Mouse (Mus musculus): ENCODE measurements at regions not wholly inside any gene's neighbourhood (a gene's known extent, or its start where the extent isn't known, plus 50 kb on each side); places are given as distances from the start of the nearest gene placed in this dataset.

GRCm38 (mm10) chr6:55627228-55627627 lies 53.8 kb downstream of the Neurod6 start:
- 70% methylated on average over 5 of the region's 5 CpGs for WGBS
- H3K4me1 ChIP-seq (replicated peaks; ENCODE audit: control insufficient read depth, insufficient read depth, low read length), result no peaks in the 10 kb centered on the region
- H3K27me3 ChIP-seq (replicated peaks; ENCODE audit: control insufficient read depth, insufficient read depth, low read length), result no peaks in the 10 kb centered on the region
- TF ChIP-seq CTCF (IDR thresholded peaks at IDR 0.05; ENCODE audit: low read depth), result no peak
- no peaks in the 10 kb centered on the region for H3K36me3 ChIP-seq (ENCODE audit: control insufficient read depth, insufficient read depth)
- no peak overlapping the region for H3K9ac ChIP-seq (ENCODE audit: low read depth, low read length)
- H3K4me3 ChIP-seq (ENCODE audit: low read depth, low read length), result no peak overlapping the region
- no peak for ATAC-seq
- H3K27ac ChIP-seq (ENCODE audit: low read depth, low read length), result no peak overlapping the region
- H3K4me2 ChIP-seq (replicated peaks; ENCODE audit: low read depth), result no peak overlapping the region
- no peaks in the 10 kb centered on the region for H3K9me3 ChIP-seq (ENCODE audit: control insufficient read depth)

- H3K9me3 ChIP-seq (ENCODE audit: control insufficient read depth), result no peaks in the 10 kb centered on the region
- H3K27me3 ChIP-seq (replicated peaks; ENCODE audit: control insufficient read depth, insufficient read depth, low read length), result no peaks in the 10 kb centered on the region
- H3K4me1 ChIP-seq (replicated peaks; ENCODE audit: control insufficient read depth, insufficient read depth, low read length), result no peaks in the 10 kb centered on the region
- no peaks in the 10 kb centered on the region for H3K36me3 ChIP-seq (ENCODE audit: control insufficient read depth, insufficient read depth)
- H3K27ac ChIP-seq (ENCODE audit: low read depth, low read length), result no peak overlapping the region
- no peak overlapping the region for H3K4me3 ChIP-seq (ENCODE audit: low read depth, low read length)
- H3K9ac ChIP-seq (ENCODE audit: low read depth, low read length), result no peak overlapping the region
- ATAC-seq, result no peak
- H3K4me2 ChIP-seq (replicated peaks; ENCODE audit: low read depth), result no peak overlapping the region
- 70% methylated on average over 3 of the region's 3 CpGs for WGBS
- no peak for TF ChIP-seq CTCF (IDR thresholded peaks at IDR 0.05; ENCODE audit: low read depth)
Measured at GRCm38 (mm10) chr6:55620366-55620765, 60.7 kb downstream of the Neurod6 start.

- TF ChIP-seq CTCF (IDR thresholded peaks at IDR 0.05; ENCODE audit: low read depth), result no peak
- Histone ChIP-seq H3K9me3 (ENCODE audit: control insufficient read depth) (no peaks in the 10 kb centered on the region), H3K36me3 (ENCODE audit: control insufficient read depth, insufficient read depth) (no peaks in the 10 kb centered on the region), H3K4me2 (replicated peaks; ENCODE audit: low read depth) (peak overlapping the region; percentile 39), H3K4me1 (replicated peaks; ENCODE audit: control insufficient read depth, insufficient read depth, low read length) (no peaks in the 10 kb centered on the region), H3K4me3 (ENCODE audit: low read depth, low read length) (peak overlapping the region; percentile 13), H3K9ac (ENCODE audit: low read depth, low read length) (no peak overlapping the region), H3K27ac (ENCODE audit: low read depth, low read length) (no peak overlapping the region), H3K27me3 (replicated peaks; ENCODE audit: control insufficient read depth, insufficient read depth, low read length) (no peaks in the 10 kb centered on the region)
- WGBS, result 43% methylated on average over 13 of the region's 13 CpGs
- ATAC-seq, result no peak
Measured at GRCm38 (mm10) chr6:55617922-55618481, 63.1 kb downstream of the Neurod6 start.

DNA sequence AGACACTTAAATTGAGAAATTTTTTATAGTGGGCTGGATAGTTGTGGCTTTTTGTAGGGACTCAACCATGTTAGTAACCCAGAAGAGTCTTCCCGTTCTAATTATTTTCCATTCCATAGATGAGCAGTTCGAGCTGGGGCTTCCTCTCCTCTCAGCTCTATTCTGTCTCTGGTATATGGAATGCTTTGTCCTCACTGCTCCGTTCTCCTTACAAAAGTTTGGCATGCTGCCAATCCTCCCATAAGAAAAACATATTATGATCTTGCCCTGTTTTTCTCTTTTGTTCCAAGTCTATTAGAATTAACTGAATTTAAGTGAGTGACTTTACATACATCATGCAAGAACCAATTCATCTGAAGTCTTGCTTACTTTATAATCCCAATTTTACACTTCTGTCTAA lies 70.7 kb downstream of the Neurod6 start:
- Histone ChIP-seq H3K4me3 (ENCODE audit: low read depth, low read length) (no peak overlapping the region), H3K36me3 (ENCODE audit: control insufficient read depth, insufficient read depth) (no peaks in the 10 kb centered on the region), H3K4me1 (replicated peaks; ENCODE audit: control insufficient read depth, insufficient read depth, low read length) (no peaks in the 10 kb centered on the region), H3K9ac (ENCODE audit: low read depth, low read length) (no peak overlapping the region), H3K4me2 (replicated peaks; ENCODE audit: low read depth) (no peak overlapping the region), H3K9me3 (ENCODE audit: control insufficient read depth) (no peaks in the 10 kb centered on the region), H3K27me3 (replicated peaks; ENCODE audit: control insufficient read depth, insufficient read depth, low read length) (no peaks in the 10 kb centered on the region), H3K27ac (ENCODE audit: low read depth, low read length) (no peak overlapping the region)
- no peak for ATAC-seq
- TF ChIP-seq CTCF (IDR thresholded peaks at IDR 0.05; ENCODE audit: low read depth), result no peak
- WGBS, result 57% methylated on average over 3 of the region's 3 CpGs

- WGBS, result 73% methylated on average over 1 of the region's 1 CpGs
Measured at GRCm38 (mm10) chr6:55609976-55610375, 71.1 kb downstream of the Neurod6 start.

DNA sequence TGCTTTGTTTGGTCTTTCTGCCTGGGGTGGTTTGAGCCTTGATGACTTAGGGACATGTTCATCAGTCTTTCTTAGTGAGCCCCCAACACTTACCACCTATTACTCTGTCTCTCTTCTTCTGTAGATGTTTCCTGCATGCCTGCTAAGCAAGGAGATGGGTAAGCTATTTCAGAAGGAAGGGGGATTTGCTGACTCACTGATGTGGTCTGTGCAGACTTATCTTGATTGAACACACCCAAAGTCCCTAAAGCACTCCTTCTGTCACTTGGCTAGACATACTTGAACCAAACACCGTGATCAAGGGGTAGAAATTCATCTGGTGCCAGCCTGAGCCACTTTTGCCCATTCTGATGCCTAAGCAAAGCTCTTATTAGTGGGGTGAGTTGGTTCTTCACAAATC lies 72.0 kb downstream of the Neurod6 start:
- no peaks in the 10 kb centered on the region for H3K27me3 ChIP-seq (replicated peaks; ENCODE audit: control insufficient read depth, insufficient read depth, low read length)
- H3K36me3 ChIP-seq (ENCODE audit: control insufficient read depth, insufficient read depth), result no peaks in the 10 kb centered on the region
- H3K9me3 ChIP-seq (ENCODE audit: control insufficient read depth), result no peaks in the 10 kb centered on the region
- H3K4me1 ChIP-seq (replicated peaks; ENCODE audit: control insufficient read depth, insufficient read depth, low read length), result no peaks in the 10 kb centered on the region
- H3K4me3 ChIP-seq (ENCODE audit: low read depth, low read length), result no peak overlapping the region
- WGBS, result 67% methylated on average over 1 of the region's 1 CpGs
- ATAC-seq, result no peak
- no peak overlapping the region for H3K27ac ChIP-seq (ENCODE audit: low read depth, low read length)
- H3K4me2 ChIP-seq (replicated peaks; ENCODE audit: low read depth), result no peak overlapping the region
- TF ChIP-seq CTCF (IDR thresholded peaks at IDR 0.05; ENCODE audit: low read depth), result no peak
- no peak overlapping the region for H3K9ac ChIP-seq (ENCODE audit: low read depth, low read length)

More at GRCm38 (mm10) chr6:55609976-55610375, 71.1 kb downstream of the Neurod6 start:
- TF ChIP-seq CTCF (IDR thresholded peaks at IDR 0.05; ENCODE audit: low read depth), result no peak
- no peaks in the 10 kb centered on the region for H3K36me3 ChIP-seq (ENCODE audit: control insufficient read depth, insufficient read depth)
- H3K4me2 ChIP-seq (replicated peaks; ENCODE audit: low read depth), result no peak overlapping the region
- H3K4me3 ChIP-seq (ENCODE audit: low read depth, low read length), result no peak overlapping the region
- no peak overlapping the region for H3K9ac ChIP-seq (ENCODE audit: low read depth, low read length)
- no peaks in the 10 kb centered on the region for H3K4me1 ChIP-seq (replicated peaks; ENCODE audit: control insufficient read depth, insufficient read depth, low read length)
- H3K27ac ChIP-seq (ENCODE audit: low read depth, low read length), result no peak overlapping the region
- H3K9me3 ChIP-seq (ENCODE audit: control insufficient read depth), result no peaks in the 10 kb centered on the region
- no peaks in the 10 kb centered on the region for H3K27me3 ChIP-seq (replicated peaks; ENCODE audit: control insufficient read depth, insufficient read depth, low read length)
- ATAC-seq, result no peak

GRCm38 (mm10) chr6:55597088-55597487 lies 84.0 kb downstream of the Neurod6 start:
- H3K27ac ChIP-seq (ENCODE audit: low read depth, low read length), result no peak overlapping the region

More at GRCm38 (mm10) chr6:55597088-55597487, 84.0 kb downstream of the Neurod6 start:
- WGBS, result 88% methylated on average over 4 of the region's 4 CpGs
- Histone ChIP-seq H3K9ac (ENCODE audit: low read depth, low read length) (no peak overlapping the region), H3K4me2 (replicated peaks; ENCODE audit: low read depth) (no peak overlapping the region), H3K36me3 (ENCODE audit: control insufficient read depth, insufficient read depth) (no peaks in the 10 kb centered on the region), H3K4me1 (replicated peaks; ENCODE audit: control insufficient read depth, insufficient read depth, low read length) (no peaks in the 10 kb centered on the region), H3K9me3 (ENCODE audit: control insufficient read depth) (no peaks in the 10 kb centered on the region), H3K27me3 (replicated peaks; ENCODE audit: control insufficient read depth, insufficient read depth, low read length) (no peaks in the 10 kb centered on the region), H3K4me3 (ENCODE audit: low read depth, low read length) (no peak overlapping the region)
- ATAC-seq, result no peak
- no peak for TF ChIP-seq CTCF (IDR thresholded peaks at IDR 0.05; ENCODE audit: low read depth)
